Mouse (Mus musculus) kidney, postnatal 0 days (tissue): ENCODE results near the gene Mab21l3. TPM values are rescaled to one million over a fixed set of nuclear protein-coding genes. Genes with fewer than 3 reads are reported as not detected.

Source experiments
- ATAC-seq: fragments of 200-750 bp; cut with Nextera tagmentation; replicated peaks from 2 replicates; pipeline ENCODE4 v1.8.0; 2017; ENCODE audit warnings: low read depth, moderate number of reproducible peaks, moderate TSS enrichment, moderate library complexity; ENCODE audit not compliant: low FRiP score
- DNase-seq: peaks from one replicate; pipeline ENCODE4 v3.0.0-alpha.2; 2016; ENCODE audit warnings: low spot score
- H3K27ac ChIP-seq: fragments of 300-500 bp; sonication (generic); 2 replicates; pipeline ENCODE4 v1.5.1; 2014; ENCODE audit warnings: mild to moderate bottlenecking
- H3K27me3 ChIP-seq: fragments of 300-500 bp; sonication (generic); 2 replicates; pipeline ENCODE4 v1.6.1; 2014; ENCODE audit warnings: low read length, mixed read lengths; ENCODE audit not compliant: insufficient read depth
- H3K36me3 ChIP-seq: fragments of 300-500 bp; sonication (generic); 2 replicates; pipeline ENCODE4 v1.6.1; 2014; ENCODE audit warnings: low read length, mixed read lengths; ENCODE audit not compliant: insufficient read depth
- H3K4me1 ChIP-seq: fragments of 300-500 bp; sonication (generic); replicated peaks from 2 replicates; pipeline ENCODE4 v1.6.1; 2014; ENCODE audit warnings: antibody characterized with exemption, low read length, mixed read lengths; ENCODE audit not compliant: insufficient read depth
- H3K4me2 ChIP-seq: fragments of 300-500 bp; sonication (generic); 2 replicates; pipeline ENCODE4 v1.6.1; 2014; ENCODE audit warnings: mild to moderate bottlenecking, low read length, moderate library complexity, mixed read lengths
- H3K4me3 ChIP-seq: fragments of 300-500 bp; sonication (generic); replicated peaks from 2 replicates; pipeline ENCODE4 v1.5.1; 2014; ENCODE audit warnings: low read depth, low read length
- H3K9ac ChIP-seq: fragments of 300-500 bp; sonication (generic); 2 replicates; pipeline ENCODE4 v1.6.1; 2014; ENCODE audit warnings: low read depth, low read length
- H3K9me3 ChIP-seq: fragments of 300-500 bp; sonication (generic); replicated peaks from 2 replicates; pipeline ENCODE4 v1.6.1; 2016; ENCODE audit warnings: low read length, inconsistent platforms, mixed read lengths
- CTCF ChIP-seq: IDR thresholded peaks from 2 replicates; pipeline ENCODE4 v1.5.1; 2016; ENCODE audit warnings: antibody characterized with exemption, low read depth, mild to moderate bottlenecking, moderate library complexity
- WGBS: fragments of 180-500 bp; shearing (Covaris S2); extraction: QIAGEN DNeasy Blood & Tissue Kit; methylation state at CpG from one replicate; pipeline ENCODE4 v1.1.7; 2014; 5-methylcytosine and 5-hydroxymethylcytosine counted together
- polyA plus RNA-seq: library from polyadenylated mRNA; unstranded; fragments of >200 nt; fragmentation: Nextera tagmentation; extraction: Ambion mirVana; gene quantifications from 2 replicates; pipeline ENCODE4 v1.2.1, GENCODE M21; 2015

The Mab21l3 gene
- polyA plus RNA-seq, 1 experiment from 2014 or later: 1.0 TPM

- DNase-seq (no peak), ATAC-seq (no peak)
- Histone ChIP-seq H3K36me3 (no peaks in the 10 kb centered on the region), H3K9ac (no peak overlapping the region), H3K4me3 (no peak overlapping the region), H3K4me2 (no peak overlapping the region), H3K9me3 (no peaks in the 10 kb centered on the region), H3K4me1 (no peaks in the 10 kb centered on the region), H3K27me3 (no peaks in the 10 kb centered on the region), H3K27ac (no peak overlapping the region)
- WGBS: 60% methylated on average over 3 of the region's 3 CpGs
- no peak for TF ChIP-seq CTCF
These were observed 35.1 kb upstream of the Mab21l3 start for GRCm38 (mm10) chr3:101883902-101884301.

- H3K27ac ChIP-seq: no peak overlapping the region
- H3K4me2 ChIP-seq: no peak overlapping the region
- H3K4me3 ChIP-seq: no peak overlapping the region
- no peaks in the 10 kb centered on the region for H3K9me3 ChIP-seq
- no peaks in the 10 kb centered on the region for H3K4me1 ChIP-seq
- no peak for TF ChIP-seq CTCF
- H3K9ac ChIP-seq: no peak overlapping the region
- ATAC-seq (no peak), DNase-seq (no peak)
- no peaks in the 10 kb centered on the region for H3K36me3 ChIP-seq
- WGBS: 61% methylated on average over 9 of the region's 9 CpGs
- H3K27me3 ChIP-seq: no peaks in the 10 kb centered on the region
These were observed 33.0 kb upstream of the Mab21l3 start for GRCm38 (mm10) chr3:101881721-101882120.

DNA sequence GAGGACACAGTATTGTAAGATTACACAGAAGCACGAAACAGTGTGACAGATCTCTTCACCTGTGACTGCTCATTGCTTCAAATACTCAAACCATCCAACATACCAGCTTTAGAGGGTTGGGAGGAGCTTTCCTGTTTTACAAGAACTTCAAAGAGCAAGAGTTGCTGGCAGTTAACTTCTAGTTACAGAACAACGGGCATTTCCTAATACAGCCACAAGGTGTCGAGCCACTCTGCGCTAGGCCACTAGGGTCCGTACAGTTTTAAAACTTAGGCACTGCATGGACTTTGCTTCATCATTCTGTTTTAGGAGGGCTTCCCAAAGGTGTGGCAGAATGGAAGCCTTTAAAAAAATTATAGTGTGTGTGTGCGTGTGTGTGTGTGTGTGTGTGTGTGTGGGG lies 32.1 kb upstream of the Mab21l3 start:
- Histone ChIP-seq H3K4me2 (no peak overlapping the region), H3K9ac (no peak overlapping the region), H3K27ac (no peak overlapping the region), H3K27me3 (no peaks in the 10 kb centered on the region), H3K36me3 (no peaks in the 10 kb centered on the region), H3K4me3 (no peak overlapping the region), H3K9me3 (no peaks in the 10 kb centered on the region), H3K4me1 (no peaks in the 10 kb centered on the region)
- ATAC-seq: no peak
- TF ChIP-seq CTCF: peak; percentile 69
- WGBS: 56% methylated on average over 6 of the region's 6 CpGs
- DNase-seq: peak; percentile 56

DNA sequence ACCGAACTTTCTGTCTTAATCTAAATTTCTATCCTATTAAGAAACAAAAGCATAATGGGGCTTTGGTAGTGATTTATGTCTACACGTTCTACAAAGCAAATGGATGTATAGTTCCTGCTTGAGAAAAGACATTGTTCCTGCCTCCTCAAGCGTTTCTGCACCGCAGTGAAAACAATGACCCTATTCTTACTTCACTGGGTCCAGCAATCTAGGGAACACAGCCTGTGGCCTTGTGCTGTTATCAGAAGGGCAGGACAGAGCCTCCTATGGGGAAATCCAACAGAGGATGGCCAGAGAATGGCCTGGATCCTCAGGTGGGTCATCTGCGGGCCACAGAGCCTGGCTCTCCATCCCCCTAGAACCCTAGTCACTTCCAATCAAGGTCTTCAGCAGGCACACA lies 29.4 kb upstream of the Mab21l3 start:
- H3K4me2 ChIP-seq: no peak overlapping the region
- H3K9me3 ChIP-seq: no peaks in the 10 kb centered on the region
- H3K27ac ChIP-seq: no peak overlapping the region
- no peak overlapping the region for H3K4me3 ChIP-seq
- 63% methylated on average over 5 of the region's 5 CpGs for WGBS
- H3K36me3 ChIP-seq: no peaks in the 10 kb centered on the region
- DNase-seq: no peak
- H3K9ac ChIP-seq: no peak overlapping the region
- no peaks in the 10 kb centered on the region for H3K4me1 ChIP-seq
- no peak for TF ChIP-seq CTCF
- no peaks in the 10 kb centered on the region for H3K27me3 ChIP-seq
- no peak for ATAC-seq

- no peak overlapping the region for H3K4me3 ChIP-seq
- DNase-seq (peak; percentile 24), ATAC-seq (no peak)
- H3K36me3 ChIP-seq: no peaks in the 10 kb centered on the region
- 49% methylated on average over 7 of the region's 7 CpGs for WGBS
- no peaks in the 10 kb centered on the region for H3K27me3 ChIP-seq
- no peaks in the 10 kb centered on the region for H3K9me3 ChIP-seq
- no peak overlapping the region for H3K4me2 ChIP-seq
- no peak for TF ChIP-seq CTCF
- H3K4me1 ChIP-seq: no peaks in the 10 kb centered on the region
- H3K9ac ChIP-seq: no peak overlapping the region
- H3K27ac ChIP-seq: peak overlapping the region; percentile 51
These were observed 27.9 kb upstream of the Mab21l3 start for GRCm38 (mm10) chr3:101876459-101877285.

GRCm38 (mm10) chr3:101875258-101875920 lies 26.6 kb upstream of the Mab21l3 start:
- ATAC-seq (no peak), DNase-seq (peak; percentile 53)
- 79% methylated on average over 10 of the region's 10 CpGs for WGBS
- H3K36me3 ChIP-seq: no peaks in the 10 kb centered on the region
- H3K27ac ChIP-seq: 0 out of 2 replicates have a peak overlapping the region, but pooled peaks have one; percentile 1
- H3K4me3 ChIP-seq: no peak overlapping the region
- H3K4me2 ChIP-seq: no peak overlapping the region
- H3K9ac ChIP-seq: no peak overlapping the region
- no peak for TF ChIP-seq CTCF
- H3K27me3 ChIP-seq: no peaks in the 10 kb centered on the region
- no peaks in the 10 kb centered on the region for H3K4me1 ChIP-seq
- H3K9me3 ChIP-seq: no peaks in the 10 kb centered on the region
